Mouse (Mus musculus) ES-E14 (cell line): ENCODE data around the gene 4931406P16Rik.

Source experiments
- CHD2 ChIP-seq: IDR thresholded peaks from 2 replicates; pipeline ENCODE4 v1.6.1; 2014; ENCODE audit warnings: mild to moderate bottlenecking, low read depth, low read length, inconsistent platforms
- HCFC1 ChIP-seq: IDR thresholded peaks from 2 replicates; pipeline ENCODE4 v1.6.1; 2012; ENCODE audit warnings: low read length, inconsistent platforms, borderline replicate concordance; ENCODE audit not compliant: insufficient read depth
- MAFK ChIP-seq: IDR thresholded peaks from 2 replicates; pipeline ENCODE4 v1.6.1; 2014; ENCODE audit warnings: mild to moderate bottlenecking, low read depth, low read length, inconsistent platforms; ENCODE audit not compliant: insufficient read depth
- ZC3H11A ChIP-seq: IDR thresholded peaks from 2 replicates; pipeline ENCODE4 v1.6.1; 2012; ENCODE audit warnings: low read depth, mild to moderate bottlenecking, inconsistent platforms, low read length, borderline replicate concordance
- ZNF384 ChIP-seq: IDR thresholded peaks from 2 replicates; pipeline ENCODE4 v1.6.1; 2012; ENCODE audit warnings: low read depth, low read length, inconsistent platforms

DNA sequence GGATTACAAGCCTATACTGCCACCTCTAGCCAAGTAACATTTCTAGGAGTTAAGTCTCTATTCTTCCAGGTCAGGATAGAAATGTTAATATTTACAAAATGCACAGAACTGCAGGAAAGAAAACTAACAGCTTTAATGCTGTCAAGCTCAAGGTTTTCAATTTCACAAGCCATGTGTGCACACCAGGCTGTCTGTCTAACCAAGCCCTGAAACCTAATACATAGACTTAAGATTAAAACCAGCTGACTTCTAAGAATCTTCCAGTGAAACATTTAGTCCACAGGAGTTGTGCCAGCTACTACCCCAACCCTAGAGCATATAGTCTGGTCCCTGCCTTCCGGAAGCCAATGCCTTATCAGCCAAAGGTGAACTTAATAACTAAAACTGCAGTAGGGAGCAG is 54.9 kb downstream of the 4931406P16Rik start:
- TF ChIP-seq ZNF384 = no peak
- TF ChIP-seq HCFC1 = no peak
- TF ChIP-seq CHD2 = no peak
- TF ChIP-seq ZC3H11A = no peak
- no peak for TF ChIP-seq MAFK
